Mouse (Mus musculus): ENCODE measurements around the gene Ddx43. TPM values are rescaled to one million over a fixed set of nuclear protein-coding genes. Genes with fewer than 3 reads are reported as not detected.
A peak's percentile ranks its signal among the peaks of the same experiment; 100 is the strongest.

The Ddx43 gene
- total RNA-seq, 2 experiments from 2014 or later, result not detected

DNA sequence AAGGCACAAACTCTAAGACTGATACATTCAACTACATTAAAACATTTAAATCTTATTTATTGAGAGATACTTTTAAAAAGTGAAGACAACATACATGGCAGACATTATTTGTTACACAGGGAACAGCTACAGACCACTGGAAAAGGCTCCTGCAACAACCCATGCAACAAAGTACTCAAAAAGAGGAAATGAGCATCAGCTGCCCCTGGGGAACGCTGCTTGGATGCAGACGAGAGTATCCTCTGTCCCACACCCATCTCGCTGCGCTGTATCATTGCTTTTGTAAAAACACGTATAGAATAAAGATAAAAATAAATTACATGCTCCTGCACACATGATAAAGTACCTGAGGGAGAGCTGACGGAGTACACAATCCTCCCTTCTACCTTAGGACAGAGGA, 34.9 kb downstream of the Ddx43 start:
- DNase-seq, result no peak
- no peak overlapping the region for H3K27ac ChIP-seq
- no peak overlapping the region for H3K4me3 ChIP-seq
- no peak for TF ChIP-seq CTCF (IDR thresholded peaks at IDR 0.05)
- intact Hi-C loops (cut with DNase I), result no loop called here

DNA sequence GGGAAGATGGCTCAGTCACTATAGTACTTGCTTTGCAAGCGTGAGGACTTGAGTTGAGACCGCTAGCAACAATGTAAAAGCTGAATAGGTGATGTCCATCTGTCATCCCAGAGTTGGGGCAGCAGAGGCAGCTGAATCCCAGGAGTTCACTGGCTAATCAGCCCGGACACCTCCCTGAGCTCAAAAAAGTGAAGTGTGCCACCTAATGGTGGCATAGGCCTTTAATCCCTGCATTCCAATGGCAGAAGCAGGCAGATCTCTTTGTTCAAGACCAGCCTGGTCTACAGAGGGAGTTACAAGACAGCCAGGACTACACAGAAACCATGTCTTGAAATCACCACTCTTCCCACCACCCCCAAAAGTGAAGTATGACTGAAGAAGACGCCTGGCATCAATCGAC, 36.9 kb downstream of the Ddx43 start:
- no peak for DNase-seq
- intact Hi-C loops (cut with DNase I), result no loop called here
- Histone ChIP-seq H3K4me3 (no peak overlapping the region), H3K27ac (no peak overlapping the region)
- TF ChIP-seq CTCF (IDR thresholded peaks at IDR 0.05), result no peak

DNA sequence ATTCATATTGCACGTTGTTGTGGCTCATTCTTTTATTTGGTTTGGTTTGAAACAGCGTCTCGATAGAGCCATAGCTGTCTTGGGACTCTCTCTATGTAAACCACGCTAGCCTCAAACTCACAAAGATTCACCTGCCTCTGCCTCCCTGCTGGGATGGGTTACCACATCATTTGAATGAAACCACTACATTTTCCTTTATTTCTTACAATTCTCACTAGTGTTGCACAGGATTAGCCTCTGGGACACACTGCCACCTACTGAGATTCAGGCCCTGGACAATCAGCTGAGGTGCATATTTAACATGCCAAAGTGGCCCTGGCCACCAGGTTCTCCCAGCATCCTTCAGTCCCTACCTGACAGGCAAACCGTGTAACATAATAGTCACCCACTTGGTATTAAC, 43.8 kb downstream of the Ddx43 start:
- no peak for DNase-seq
- Histone ChIP-seq H3K27ac (no peak overlapping the region), H3K4me3 (no peak overlapping the region)
- TF ChIP-seq CTCF (IDR thresholded peaks at IDR 0.05), result no peak
- intact Hi-C loops (cut with DNase I), result no loop called here

DNA sequence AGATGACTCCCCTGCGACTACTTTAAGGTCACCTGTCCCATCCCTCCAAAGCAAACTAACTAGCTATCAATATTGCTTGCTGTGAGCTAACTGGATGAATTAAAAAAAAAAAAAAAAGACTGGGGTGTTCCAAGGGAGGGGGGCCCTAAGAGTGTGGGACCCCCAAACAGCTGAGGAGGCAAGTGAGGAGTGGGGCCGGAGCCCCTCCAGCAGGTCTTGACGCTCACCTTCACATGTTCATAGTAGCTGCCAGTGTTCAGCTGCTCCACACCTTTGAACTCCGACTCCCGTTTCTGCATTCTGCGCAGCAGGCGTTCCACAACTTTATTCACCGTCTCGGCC, 46.6 kb downstream of the Ddx43 start:
- peak overlapping the region; percentile 75 for H3K4me3 ChIP-seq
- no peak for TF ChIP-seq CTCF (IDR thresholded peaks at IDR 0.05)
- intact Hi-C loops (cut with DNase I), result loop anchor here (10.0 kb wide), 1 partner anchor 527 kb away; the partner anchor contains the start of gene Elovl5
- no peak for DNase-seq
- H3K27ac ChIP-seq, result no peak overlapping the region

DNA sequence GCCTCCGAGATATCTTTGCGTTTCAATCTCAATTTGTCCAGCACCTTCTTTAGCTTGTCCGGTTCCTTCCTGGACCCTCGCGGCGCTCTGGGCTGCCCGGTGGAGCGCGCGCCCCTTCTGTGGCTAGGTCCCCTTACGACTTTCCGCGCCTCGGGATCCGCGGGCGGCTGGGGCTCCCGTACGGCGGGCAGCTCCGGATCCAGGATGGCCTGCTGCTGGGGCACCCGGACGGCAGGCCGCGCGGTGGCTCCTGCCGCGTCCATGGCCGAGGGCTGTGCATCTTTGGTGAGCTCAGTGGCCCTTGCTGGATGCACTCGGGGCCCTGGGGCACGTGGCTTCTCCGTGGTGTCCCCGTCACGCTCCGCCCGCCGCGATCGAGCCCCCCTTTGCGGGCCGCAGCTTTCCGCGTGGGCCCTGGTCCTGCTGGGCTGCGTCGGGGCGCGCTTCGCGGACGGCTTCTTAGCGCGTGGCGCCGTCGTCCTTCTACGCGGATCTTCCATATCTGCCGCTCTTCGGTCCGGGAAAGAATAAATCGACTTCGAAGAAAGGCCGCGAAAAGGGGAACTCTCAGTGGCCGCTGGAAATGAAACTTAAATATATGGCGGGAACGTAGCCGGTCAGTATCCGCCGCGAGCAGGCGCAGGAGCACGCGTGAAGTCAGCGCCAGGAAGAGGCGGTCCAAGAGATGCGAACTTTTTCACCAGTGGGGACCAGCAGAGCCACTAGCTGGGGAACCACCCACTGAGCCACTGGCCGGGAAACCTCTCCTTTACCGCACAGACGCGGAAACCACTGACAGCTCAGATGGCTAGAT, 47.2 kb downstream of the Ddx43 start, which contains the start of gene Cgas:
TSS of gene Cgas (minus strand) at position 659 of the 814 bp plus-strand sequence.
- Histone ChIP-seq H3K4me3 (peak within 1 kb of the TSS; percentile 75), H3K27ac (peak within 1 kb of the TSS; percentile 49)
- peak; percentile 78 for DNase-seq
- TF ChIP-seq CTCF (IDR thresholded peaks at IDR 0.05), result no peak
- intact Hi-C loops (cut with DNase I), result loop anchor here (10.0 kb wide), 1 partner anchor 528 kb away; the partner anchor contains the start of gene Elovl5

DNA sequence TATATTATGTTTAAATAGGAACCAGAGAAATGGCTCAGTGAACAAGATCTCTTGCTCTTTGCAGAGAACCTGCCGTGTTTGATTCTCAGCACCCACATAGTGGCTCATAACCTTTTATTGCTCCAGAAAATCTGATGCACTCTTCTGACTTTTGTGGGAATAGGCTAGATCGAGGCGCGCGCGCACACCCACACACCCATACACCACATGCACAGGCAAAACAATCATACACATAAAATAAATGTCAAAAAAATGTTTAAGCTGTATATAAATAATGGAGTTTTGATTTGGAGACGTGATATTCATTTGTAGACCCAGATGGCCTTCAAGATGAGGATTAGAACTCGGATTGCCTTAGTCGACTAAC, 52.0 kb downstream of the Ddx43 start:
- TF ChIP-seq CTCF (IDR thresholded peaks at IDR 0.05), result no peak
- Histone ChIP-seq H3K27ac (peak overlapping the region; percentile 98), H3K4me3 (peak overlapping the region; percentile 96)
- DNase-seq, result no peak
- intact Hi-C loops (cut with DNase I), result loop anchor here (10.0 kb wide), 1 partner anchor 533 kb away; the partner anchor contains the start of gene Elovl5

DNA sequence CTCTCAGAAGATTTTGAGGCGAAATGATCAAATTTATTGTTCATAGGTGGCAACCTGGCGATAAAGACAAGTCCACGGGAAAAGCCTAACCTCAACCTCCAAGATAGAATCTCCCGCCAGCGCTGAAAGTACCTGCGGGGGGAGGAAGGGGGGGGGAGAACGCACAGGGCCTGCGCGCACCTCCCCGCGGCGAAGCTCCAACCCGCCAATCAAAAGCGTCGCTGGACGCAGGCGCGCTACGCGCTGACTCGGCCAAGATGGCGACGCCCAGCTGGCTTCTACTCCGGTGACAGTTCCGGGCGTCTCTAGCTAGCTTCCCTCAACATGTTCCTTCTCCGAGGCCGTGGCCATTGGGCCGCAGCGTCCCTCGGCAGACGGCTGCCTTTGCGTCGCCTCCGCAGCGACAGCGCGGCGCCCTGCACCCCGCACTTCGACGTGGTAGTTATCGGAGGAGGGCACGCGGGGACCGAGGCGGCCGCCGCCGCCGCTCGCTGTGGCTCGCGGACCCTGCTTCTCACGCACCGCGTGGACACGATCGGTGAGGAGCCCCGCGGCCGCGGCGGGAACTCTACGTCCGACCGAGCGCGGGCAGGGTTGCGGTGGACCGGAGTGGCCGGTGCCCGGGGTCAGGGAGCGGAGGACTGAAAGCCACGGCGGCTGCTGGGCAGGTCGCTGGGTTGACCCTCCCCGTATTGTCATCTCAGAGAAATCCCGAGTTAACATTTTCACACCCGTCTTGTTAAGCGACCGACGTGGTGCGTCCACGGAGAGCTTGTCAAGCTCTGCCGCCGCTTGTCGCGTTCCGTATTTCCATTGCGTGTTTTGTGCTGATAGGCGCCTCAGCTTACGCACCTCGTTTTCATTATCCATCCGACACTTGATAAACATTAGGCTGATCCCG, 52.6 kb downstream of the Ddx43 start, which contains the start of the genes Mto1 and Gm17324:
TSS of gene Mto1 (plus strand) at position 236 of the 901 bp plus-strand sequence.
TSS of gene Gm17324 (minus strand) at position 814 of the 901 bp plus-strand sequence.
- no peak for TF ChIP-seq CTCF (IDR thresholded peaks at IDR 0.05)
- H3K4me3 ChIP-seq, result peak within 1 kb of the TSS; percentile 96
- intact Hi-C loops (cut with DNase I), result loop anchor here (10.0 kb wide), 1 partner anchor 533 kb away; the partner anchor contains the start of gene Elovl5
- H3K27ac ChIP-seq, result peak within 1 kb of the TSS; percentile 98
- DNase-seq, result peak; percentile 93

DNA sequence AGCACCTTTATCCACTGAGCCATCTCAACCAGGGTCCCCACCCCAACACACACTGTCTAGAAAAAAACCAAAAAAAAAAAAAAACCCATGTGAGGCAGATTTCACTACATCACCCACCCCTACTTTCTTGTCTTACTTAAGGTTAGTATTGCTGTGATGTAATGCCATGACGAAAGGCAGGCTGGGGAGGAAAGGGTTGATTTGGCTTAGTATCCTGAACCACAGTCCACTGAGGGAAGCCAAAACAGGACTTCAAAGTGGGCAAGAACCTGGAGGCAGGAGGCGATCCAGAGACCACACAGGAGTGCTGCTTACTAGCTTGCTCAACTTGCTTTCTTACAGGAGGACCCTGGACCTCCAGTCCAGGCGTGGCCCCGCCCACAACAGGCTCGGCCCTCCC, 54.8 kb downstream of the Ddx43 start:
- H3K4me3 ChIP-seq, result no peak overlapping the region
- DNase-seq, result no peak
- TF ChIP-seq CTCF (IDR thresholded peaks at IDR 0.05), result no peak
- intact Hi-C loops (cut with DNase I), result no loop called here
- no peak overlapping the region for H3K27ac ChIP-seq

DNA sequence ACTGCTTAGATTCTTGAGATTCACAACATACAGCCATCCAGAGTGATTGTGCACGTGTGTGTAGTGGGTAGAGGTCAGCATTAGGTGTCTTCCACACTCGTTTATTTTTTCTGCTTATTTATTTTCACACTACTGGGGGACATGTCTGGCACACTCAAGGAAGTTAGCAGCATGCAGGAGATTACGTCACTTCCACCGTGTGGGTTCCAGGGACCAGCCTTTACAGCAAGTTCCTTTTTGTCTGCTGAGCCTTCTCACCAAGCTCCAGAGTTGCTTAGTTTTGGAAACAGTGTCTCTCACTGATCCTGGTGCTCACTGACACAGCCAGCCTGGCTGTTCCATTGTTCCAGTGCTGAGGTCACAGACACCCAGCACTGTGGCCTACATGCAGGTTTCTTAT, 55.8 kb downstream of the Ddx43 start:
- H3K4me3 ChIP-seq, result no peak overlapping the region
- peak; percentile 23 for DNase-seq
- no peak overlapping the region for H3K27ac ChIP-seq
- intact Hi-C loops (cut with DNase I), result no loop called here
- no peak for TF ChIP-seq CTCF (IDR thresholded peaks at IDR 0.05)

DNA sequence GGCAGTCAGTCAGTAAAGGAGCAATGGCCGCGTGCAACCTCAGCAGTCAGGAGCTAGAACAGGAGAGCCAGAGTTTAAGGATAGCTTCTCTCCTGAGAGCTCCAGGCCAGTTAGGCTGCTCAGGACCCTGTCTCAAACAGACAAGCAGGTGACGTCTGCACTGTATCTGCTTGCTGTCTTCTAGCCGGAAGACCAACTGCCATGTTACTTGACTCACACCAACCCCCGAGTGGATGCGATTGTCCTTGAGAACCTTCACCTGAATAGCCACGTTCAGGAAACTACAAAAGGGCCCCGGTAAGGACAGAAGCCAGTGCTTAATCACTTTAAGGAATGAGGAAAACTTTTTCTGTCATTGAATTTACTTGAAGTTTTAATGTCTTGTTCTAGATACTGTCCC, 61.4 kb downstream of the Ddx43 start:
- no peak overlapping the region for H3K27ac ChIP-seq
- no peak for TF ChIP-seq CTCF (IDR thresholded peaks at IDR 0.05)
- H3K4me3 ChIP-seq, result no peak overlapping the region
- no peak for DNase-seq
- intact Hi-C loops (cut with DNase I), result no loop called here

DNA sequence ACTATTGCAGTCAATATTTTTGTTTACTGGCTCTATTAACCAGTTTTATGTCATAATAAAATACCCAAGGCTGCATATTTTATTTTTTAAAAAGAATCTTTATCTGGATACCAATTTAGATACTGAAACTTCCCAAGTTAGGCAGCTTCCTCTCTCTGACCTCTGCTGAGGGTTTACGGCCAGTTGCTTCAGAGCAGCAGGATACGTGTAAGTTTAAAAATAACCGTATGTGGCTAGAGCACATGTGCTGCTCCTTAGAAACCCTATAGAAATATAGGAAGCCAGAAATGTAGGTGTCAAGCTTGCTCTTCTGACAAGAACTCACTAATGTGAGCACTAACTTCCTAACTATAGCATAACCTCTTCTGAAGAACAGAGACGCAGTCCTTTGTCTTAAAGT, 67.8 kb downstream of the Ddx43 start:
- no peak for DNase-seq
- intact Hi-C loops (cut with DNase I), result no loop called here
- no peak overlapping the region for H3K4me3 ChIP-seq
- no peak for TF ChIP-seq CTCF (IDR thresholded peaks at IDR 0.05)
- no peak overlapping the region for H3K27ac ChIP-seq

DNA sequence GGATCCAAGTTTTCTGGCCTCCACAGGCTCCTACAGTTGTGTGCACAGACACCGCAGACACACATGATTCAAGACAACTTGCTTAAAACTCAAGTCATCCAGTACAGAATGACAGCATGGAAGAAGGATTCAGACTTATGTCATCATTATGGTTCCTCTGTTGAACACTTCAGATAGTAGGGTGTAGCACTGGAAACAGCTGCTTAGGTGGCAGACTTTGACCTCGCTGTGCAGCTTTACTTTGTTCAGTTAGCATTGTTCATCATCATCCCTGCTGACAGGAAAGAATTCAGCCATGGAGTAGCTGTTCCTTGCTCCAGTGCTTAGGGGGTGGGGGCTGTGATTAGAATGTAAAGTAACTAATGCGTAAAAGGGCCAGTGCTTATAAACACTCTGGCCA, 70.1 kb downstream of the Ddx43 start:
- no peak overlapping the region for H3K27ac ChIP-seq
- TF ChIP-seq CTCF (IDR thresholded peaks at IDR 0.05), result no peak
- no peak overlapping the region for H3K4me3 ChIP-seq
- intact Hi-C loops (cut with DNase I), result no loop called here
- DNase-seq, result no peak

Other genes with a start within 250 kb of the Ddx43 start
- gene Gsta4, start 213.0 kb upstream of the Ddx43 start, total RNA-seq (2021), result 10 to 100 TPM; 10.3 to 22.8 TPM
- gene Gsta1, start 165.1 kb upstream of the Ddx43 start, total RNA-seq (2021), result under 1 TPM in 1 of 2 experiments, not detected in 1; 0.33 TPM
- not detected for gene Gm3776, start 138.6 kb upstream of the Ddx43 start, total RNA-seq (2021)
- gene Gm10639, start 105.9 kb upstream of the Ddx43 start, total RNA-seq (2021), result not detected
- not detected for gene Omt2a, start 81.0 kb upstream of the Ddx43 start, total RNA-seq (2021)
- not detected for gene Omt2b, start 68.2 kb upstream of the Ddx43 start, total RNA-seq (2021)
- gene Gsta2, start 40.0 kb upstream of the Ddx43 start, total RNA-seq (2021), result not detected
- gene Dppa5a, start 27.6 kb upstream of the Ddx43 start, total RNA-seq (2021), result not detected
- gene Ooep, start 17.1 kb upstream of the Ddx43 start, total RNA-seq (2021), result not detected
- gene Cgas, start 47.5 kb downstream of the Ddx43 start, total RNA-seq (2021), result under 1 TPM; 0.08 to 0.11 TPM
- 10 to 100 TPM; 19.8 to 22.0 TPM for gene Mto1, start 52.4 kb downstream of the Ddx43 start, total RNA-seq (2021)
- gene Gm17324, start 53.0 kb downstream of the Ddx43 start, total RNA-seq (2021), result not detected
- 100 to 1,000 TPM; 390 to 557 TPM for gene Eef1a1, start 93.4 kb downstream of the Ddx43 start, total RNA-seq (2021)
- gene Slc17a5, start 192.3 kb downstream of the Ddx43 start, total RNA-seq (2021), result 1 to 10 TPM; 2.7 to 2.8 TPM
- under 1 TPM; 0.28 to 0.81 TPM for gene Cd109, start 219.8 kb downstream of the Ddx43 start, total RNA-seq (2021)

Measured in gastrocnemius, adult 2 months (tissue).